Mouse (Mus musculus): ENCODE results near the gene Lhx4. TPM values are rescaled to one million over a fixed set of nuclear protein-coding genes. Genes with fewer than 3 reads are reported as not detected.

Lhx4 gene
- polyA plus RNA-seq (2015; fragmentation: Nextera tagmentation; extraction: Ambion mirVana), result not detected in 2 replicates

- Histone ChIP-seq H3K36me3 (no peaks in the 10 kb centered on the region), H3K4me2 (no peak within 1 kb of the TSS), H3K4me1 (replicated peaks) (no peaks in the 10 kb centered on the region), H3K4me3 (no peak within 1 kb of the TSS), H3K27ac (no peak within 1 kb of the TSS), H3K27me3 (peaks cover 79% of the 10 kb centered on the region), H3K9me3 (replicated peaks) (no peaks in the 10 kb centered on the region), H3K9ac (no peak within 1 kb of the TSS)
- 61% methylated on average over 6 of the region's 6 CpGs for WGBS
- ATAC-seq (replicated peaks; ENCODE audit: insufficient number of reproducible peaks, insufficient read depth, low FRiP score, low read depth), result no peak
Observed at GRCm38 (mm10) chr1:155751484-155752255, at the start of gene Lhx4. Gene Lhx4 (minus strand): TSS chr1:155751684.

GRCm38 (mm10) chr1:155798000-155798399 lies 46.5 kb upstream of the Lhx4 start:
- no peak for ATAC-seq (replicated peaks; ENCODE audit: insufficient number of reproducible peaks, insufficient read depth, low FRiP score, low read depth)
- Histone ChIP-seq H3K4me1 (replicated peaks) (peaks cover 22% of the 10 kb centered on the region), H3K9ac (no peak overlapping the region), H3K4me2 (no peak overlapping the region), H3K27ac (no peak overlapping the region), H3K27me3 (no peaks in the 10 kb centered on the region), H3K36me3 (peaks cover 25% of the 10 kb centered on the region; the same call in 1 of the 2 replicates), H3K9me3 (replicated peaks) (no peaks in the 10 kb centered on the region), H3K4me3 (no peak overlapping the region)
- WGBS, result 94% methylated on average over 4 of the region's 4 CpGs

- Histone ChIP-seq H3K4me1 (replicated peaks) (peaks cover 22% of the 10 kb centered on the region), H3K9ac (no peak overlapping the region), H3K4me3 (no peak overlapping the region), H3K9me3 (replicated peaks) (no peaks in the 10 kb centered on the region), H3K27ac (no peak overlapping the region), H3K4me2 (no peak overlapping the region), H3K36me3 (peaks cover 21% of the 10 kb centered on the region; the same call in 1 of the 2 replicates), H3K27me3 (no peaks in the 10 kb centered on the region)
- 36% methylated on average over 4 of the region's 4 CpGs for WGBS
- no peak for ATAC-seq (replicated peaks; ENCODE audit: insufficient number of reproducible peaks, insufficient read depth, low FRiP score, low read depth)
Observed at GRCm38 (mm10) chr1:155797425-155797824, 45.9 kb upstream of the Lhx4 start.

- H3K36me3 ChIP-seq, result peaks cover 20% of the 10 kb centered on the region; the same call in 1 of the 2 replicates
- WGBS, result 48% methylated on average over 11 of the region's 11 CpGs
Observed at GRCm38 (mm10) chr1:155796757-155797405, 45.4 kb upstream of the Lhx4 start.

GRCm38 (mm10) chr1:155795791-155796233 lies 44.3 kb upstream of the Lhx4 start:
- no peaks in the 10 kb centered on the region for H3K27me3 ChIP-seq
- WGBS, result 74% methylated on average over 5 of the region's 5 CpGs
- H3K9ac ChIP-seq, result no peak overlapping the region
- no peak for ATAC-seq (replicated peaks; ENCODE audit: insufficient number of reproducible peaks, insufficient read depth, low FRiP score, low read depth)
- H3K4me1 ChIP-seq (replicated peaks), result peaks cover 22% of the 10 kb centered on the region
- no peak overlapping the region for H3K4me2 ChIP-seq
- H3K36me3 ChIP-seq, result peaks cover 24% of the 10 kb centered on the region; the same call in 1 of the 2 replicates
- no peaks in the 10 kb centered on the region for H3K9me3 ChIP-seq (replicated peaks)
- H3K27ac ChIP-seq, result no peak overlapping the region
- no peak overlapping the region for H3K4me3 ChIP-seq

More at GRCm38 (mm10) chr1:155796757-155797405, 45.4 kb upstream of the Lhx4 start:
- no peak for ATAC-seq (replicated peaks; ENCODE audit: insufficient number of reproducible peaks, insufficient read depth, low FRiP score, low read depth)
- H3K27ac ChIP-seq, result no peak overlapping the region
- no peak overlapping the region for H3K4me3 ChIP-seq
- no peak overlapping the region for H3K4me2 ChIP-seq
- no peaks in the 10 kb centered on the region for H3K27me3 ChIP-seq
- H3K9me3 ChIP-seq (replicated peaks), result no peaks in the 10 kb centered on the region
- peaks cover 22% of the 10 kb centered on the region for H3K4me1 ChIP-seq (replicated peaks)
- H3K9ac ChIP-seq, result no peak overlapping the region

GRCm38 (mm10) chr1:155794855-155795254 lies 43.4 kb upstream of the Lhx4 start:
- no peaks in the 10 kb centered on the region for H3K27me3 ChIP-seq
- peaks cover 29% of the 10 kb centered on the region; the same call in 1 of the 2 replicates for H3K36me3 ChIP-seq
- H3K4me3 ChIP-seq, result no peak overlapping the region
- no peaks in the 10 kb centered on the region for H3K9me3 ChIP-seq (replicated peaks)
- H3K4me1 ChIP-seq (replicated peaks), result peaks cover 22% of the 10 kb centered on the region
- 84% methylated on average over 6 of the region's 6 CpGs for WGBS
- H3K4me2 ChIP-seq, result no peak overlapping the region
- ATAC-seq (replicated peaks; ENCODE audit: insufficient number of reproducible peaks, insufficient read depth, low FRiP score, low read depth), result no peak
- no peak overlapping the region for H3K9ac ChIP-seq
- H3K27ac ChIP-seq, result no peak overlapping the region

- H3K4me3 ChIP-seq, result no peak overlapping the region
- no peak for ATAC-seq (replicated peaks; ENCODE audit: insufficient number of reproducible peaks, insufficient read depth, low FRiP score, low read depth)
- peaks cover 41% of the 10 kb centered on the region for H3K36me3 ChIP-seq
- H3K9me3 ChIP-seq (replicated peaks), result no peaks in the 10 kb centered on the region
- no peak overlapping the region for H3K4me2 ChIP-seq
- 48% methylated on average over 5 of the region's 5 CpGs for WGBS
- H3K9ac ChIP-seq, result no peak overlapping the region
- H3K27me3 ChIP-seq, result no peaks in the 10 kb centered on the region
- H3K27ac ChIP-seq, result no peak overlapping the region
- H3K4me1 ChIP-seq (replicated peaks), result peaks cover 11% of the 10 kb centered on the region
Observed at GRCm38 (mm10) chr1:155791919-155792318, 40.4 kb upstream of the Lhx4 start.

- H3K27me3 ChIP-seq, result no peaks in the 10 kb centered on the region
- H3K4me3 ChIP-seq, result no peak overlapping the region
- 73% methylated on average over 16 of the region's 16 CpGs for WGBS
Observed at GRCm38 (mm10) chr1:155790111-155790974, 38.9 kb upstream of the Lhx4 start.

GRCm38 (mm10) chr1:155785886-155786285 lies 34.4 kb upstream of the Lhx4 start:
- ATAC-seq (replicated peaks; ENCODE audit: insufficient number of reproducible peaks, insufficient read depth, low FRiP score, low read depth), result no peak
- 62% methylated on average over 7 of the region's 7 CpGs for WGBS

More at GRCm38 (mm10) chr1:155790111-155790974, 38.9 kb upstream of the Lhx4 start:
- ATAC-seq (replicated peaks; ENCODE audit: insufficient number of reproducible peaks, insufficient read depth, low FRiP score, low read depth), result no peak
- Histone ChIP-seq H3K36me3 (peaks cover 50% of the 10 kb centered on the region), H3K27ac (no peak overlapping the region), H3K4me1 (replicated peaks) (no peaks in the 10 kb centered on the region), H3K9me3 (replicated peaks) (no peaks in the 10 kb centered on the region), H3K4me2 (no peak overlapping the region), H3K9ac (no peak overlapping the region)

GRCm38 (mm10) chr1:155784343-155785205 lies 33.1 kb upstream of the Lhx4 start:
- 28% methylated on average over 19 of the region's 19 CpGs for whole genome bisulfite sequencing
- no peak overlapping the region for H3K4me3 ChIP-seq
- peaks cover 5% of the 10 kb centered on the region for H3K4me1 ChIP-seq (replicated peaks)
- no peaks in the 10 kb centered on the region for H3K9me3 ChIP-seq (replicated peaks)
- H3K36me3 ChIP-seq, result peaks cover 41% of the 10 kb centered on the region
- H3K4me2 ChIP-seq, result peak overlapping the region; percentile 26; the same call in 1 of the 2 replicates
- no peaks in the 10 kb centered on the region for H3K27me3 ChIP-seq
- ATAC-seq (replicated peaks; ENCODE audit: insufficient number of reproducible peaks, insufficient read depth, low FRiP score, low read depth), result no peak
- no peak overlapping the region for H3K9ac ChIP-seq
- no peak overlapping the region for H3K27ac ChIP-seq

More at GRCm38 (mm10) chr1:155785886-155786285, 34.4 kb upstream of the Lhx4 start:
- no peaks in the 10 kb centered on the region for H3K9me3 ChIP-seq (replicated peaks)
- H3K9ac ChIP-seq, result no peak overlapping the region
- H3K27ac ChIP-seq, result no peak overlapping the region
- peaks cover 44% of the 10 kb centered on the region for H3K36me3 ChIP-seq
- H3K27me3 ChIP-seq, result no peaks in the 10 kb centered on the region
- peaks cover 5% of the 10 kb centered on the region for H3K4me1 ChIP-seq (replicated peaks)
- H3K4me2 ChIP-seq, result no peak overlapping the region
- H3K4me3 ChIP-seq, result no peak overlapping the region

Data from heart, embryonic 15.5 days (tissue).